Mouse (Mus musculus) liver, embryonic 11.5 days (tissue): ENCODE measurements around the gene Hpse. TPM values are rescaled to one million over a fixed set of nuclear protein-coding genes. Genes with fewer than 3 reads are reported as not detected.

ENCODE experiments used
- polyA plus RNA-seq: library from polyadenylated mRNA; unstranded; fragments of >200 nt; fragmentation: Nextera tagmentation; extraction: Ambion mirVana; gene quantifications from 2 replicates; pipeline ENCODE4 v1.2.1, GENCODE M21; 2014

The Hpse gene
- polyA plus RNA-seq, 1 experiment from 2014 or later, result 2.0 TPM

Other genes with a start within 250 kb of the Hpse start
- 16.2 and 17.3 TPM in 2 replicates for gene Lin54, start 219.1 kb downstream of the Hpse start, polyA plus RNA-seq
- gene Cops4, start 201.4 kb downstream of the Hpse start, polyA plus RNA-seq, result 166 and 176 TPM in 2 replicates
- 34.0 and 34.3 TPM in 2 replicates for gene Plac8, start 147.5 kb downstream of the Hpse start, polyA plus RNA-seq
- 58.7 and 63.6 TPM in 2 replicates for gene Coq2, start 44.6 kb downstream of the Hpse start, polyA plus RNA-seq
- 28.2 and 29.4 TPM in 2 replicates for gene Helq, start 78.9 kb upstream of the Hpse start, polyA plus RNA-seq
- 210 and 211 TPM in 2 replicates for gene Mrps18c, start 78.9 kb upstream of the Hpse start, polyA plus RNA-seq
- gene Abraxas1, start 101.2 kb upstream of the Hpse start, polyA plus RNA-seq, result 36.8 and 37.4 TPM in 2 replicates
- gene Gpat3, start 126.0 kb upstream of the Hpse start, polyA plus RNA-seq, result 0.60 and 1.2 TPM in 2 replicates